Mouse (Mus musculus): ENCODE results near the gene Gm5431. TPM values are rescaled to one million over a fixed set of nuclear protein-coding genes. Genes with fewer than 3 reads are reported as not detected.

The Gm5431 gene
- polyA plus RNA-seq, 1 experiment from 2014 or later, result not detected

- no peak for DNase-seq (ENCODE audit: extremely low spot score, low spot score)
- Histone ChIP-seq H3K4me3 (no peak overlapping the region), H3K27me3 (ENCODE audit: poor library complexity, severe bottlenecking) (peaks cover 47% of the 10 kb centered on the region), H3K4me1 (no peaks in the 10 kb centered on the region), H3K36me3 (replicated peaks) (no peaks in the 10 kb centered on the region), H3K9me3 (no peaks in the 10 kb centered on the region), H3K27ac (no peak overlapping the region)
- WGBS, result 62% methylated on average over 6 of the region's 6 CpGs
Observed at GRCm38 (mm10) chr11:48844309-48844708, 57.7 kb downstream of the Gm5431 start.

- Histone ChIP-seq H3K4me1 (peaks cover 6% of the 10 kb centered on the region), H3K9me3 (no peaks in the 10 kb centered on the region), H3K27me3 (ENCODE audit: poor library complexity, severe bottlenecking) (peaks cover 47% of the 10 kb centered on the region), H3K27ac (no peak overlapping the region), H3K4me3 (no peak overlapping the region), H3K36me3 (replicated peaks) (no peaks in the 10 kb centered on the region)
- 85% methylated on average over 11 of the region's 11 CpGs for WGBS
- no peak for DNase-seq (ENCODE audit: extremely low spot score, low spot score)
Observed at GRCm38 (mm10) chr11:48843202-48843601, 58.8 kb downstream of the Gm5431 start.

- DNase-seq (ENCODE audit: extremely low spot score, low spot score), result no peak
- H3K4me3 ChIP-seq, result no peak overlapping the region
- 76% methylated on average over 4 of the region's 4 CpGs for WGBS
- peaks cover 41% of the 10 kb centered on the region for H3K27me3 ChIP-seq (ENCODE audit: poor library complexity, severe bottlenecking)
- H3K9me3 ChIP-seq, result no peaks in the 10 kb centered on the region
- H3K36me3 ChIP-seq (replicated peaks), result no peaks in the 10 kb centered on the region
- H3K27ac ChIP-seq, result no peak overlapping the region
- peaks cover 14% of the 10 kb centered on the region for H3K4me1 ChIP-seq
Observed at GRCm38 (mm10) chr11:48842378-48842792, 59.6 kb downstream of the Gm5431 start.

GRCm38 (mm10) chr11:48841213-48841612 lies 60.8 kb downstream of the Gm5431 start:
- no peaks in the 10 kb centered on the region for H3K9me3 ChIP-seq
- H3K27ac ChIP-seq, result no peak overlapping the region
- no peak overlapping the region for H3K4me3 ChIP-seq
- no peak for DNase-seq (ENCODE audit: extremely low spot score, low spot score)
- WGBS, result 91% methylated on average over 5 of the region's 5 CpGs
- H3K4me1 ChIP-seq, result peaks cover 24% of the 10 kb centered on the region
- no peaks in the 10 kb centered on the region for H3K36me3 ChIP-seq (replicated peaks)
- H3K27me3 ChIP-seq (ENCODE audit: poor library complexity, severe bottlenecking), result peaks cover 53% of the 10 kb centered on the region

GRCm38 (mm10) chr11:48840805-48841204 lies 61.2 kb downstream of the Gm5431 start:
- no peak for DNase-seq (ENCODE audit: extremely low spot score, low spot score)
- H3K27ac ChIP-seq, result no peak overlapping the region
- no peaks in the 10 kb centered on the region for H3K36me3 ChIP-seq (replicated peaks)
- H3K4me1 ChIP-seq, result peaks cover 24% of the 10 kb centered on the region
- no peak overlapping the region for H3K4me3 ChIP-seq
- H3K9me3 ChIP-seq, result no peaks in the 10 kb centered on the region
- peaks cover 57% of the 10 kb centered on the region for H3K27me3 ChIP-seq (ENCODE audit: poor library complexity, severe bottlenecking)

GRCm38 (mm10) chr11:48838879-48839680 lies 62.9 kb downstream of the Gm5431 start:
- Histone ChIP-seq H3K4me3 (peak overlapping the region; percentile 88), H3K9me3 (no peaks in the 10 kb centered on the region), H3K4me1 (peaks cover 32% of the 10 kb centered on the region), H3K36me3 (replicated peaks) (no peaks in the 10 kb centered on the region), H3K27me3 (ENCODE audit: poor library complexity, severe bottlenecking) (peaks cover 57% of the 10 kb centered on the region), H3K27ac (no peak overlapping the region)
- no peak for DNase-seq (ENCODE audit: extremely low spot score, low spot score)
- 68% methylated on average over 10 of the region's 10 CpGs for WGBS

- Histone ChIP-seq H3K36me3 (replicated peaks) (no peaks in the 10 kb centered on the region), H3K27me3 (ENCODE audit: poor library complexity, severe bottlenecking) (peaks cover 57% of the 10 kb centered on the region), H3K27ac (0 out of 2 replicates have a peak overlapping the region, but pooled peaks have one; percentile 77), H3K4me3 (peak overlapping the region; percentile 88), H3K4me1 (peaks cover 32% of the 10 kb centered on the region), H3K9me3 (no peaks in the 10 kb centered on the region)
- 5% methylated on average over 16 of the region's 16 CpGs for WGBS
- no peak for DNase-seq (ENCODE audit: extremely low spot score, low spot score)
Observed at GRCm38 (mm10) chr11:48838181-48838797, 63.7 kb downstream of the Gm5431 start.

Other genes starting within 250 kb of the Gm5431 start
- gene Rack1, start 101.9 kb downstream of the Gm5431 start, polyA plus RNA-seq (2016; fragmentation: Nextera tagmentation; extraction: Ambion mirVana), result 850 and 861 TPM in 2 replicates
- 4.0 and 4.6 TPM in 2 replicates for gene Trim41, start 84.9 kb downstream of the Gm5431 start, polyA plus RNA-seq (2016; fragmentation: Nextera tagmentation; extraction: Ambion mirVana)
- 0.07 and 0.31 TPM in 2 replicates for gene Trim7, start 76.1 kb downstream of the Gm5431 start, polyA plus RNA-seq (2016; fragmentation: Nextera tagmentation; extraction: Ambion mirVana)
- gene Gm12184, start 75.6 kb downstream of the Gm5431 start, polyA plus RNA-seq (2016; fragmentation: Nextera tagmentation; extraction: Ambion mirVana), result 2.3 and 4.3 TPM in 2 replicates
- 1.2 and 1.6 TPM in 2 replicates for gene Irgm1, start 30.5 kb downstream of the Gm5431 start, polyA plus RNA-seq (2016; fragmentation: Nextera tagmentation; extraction: Ambion mirVana)
- 1.4 and 1.5 TPM in 2 replicates for gene Psme2b, start 44.0 kb upstream of the Gm5431 start, polyA plus RNA-seq (2016; fragmentation: Nextera tagmentation; extraction: Ambion mirVana)
- not detected in 2 replicates for gene Olfr56, start 76.7 kb upstream of the Gm5431 start, polyA plus RNA-seq (2016; fragmentation: Nextera tagmentation; extraction: Ambion mirVana)
- gene 9930111J21Rik1, start 77.2 kb upstream of the Gm5431 start, polyA plus RNA-seq (2016; fragmentation: Nextera tagmentation; extraction: Ambion mirVana), result 0.22 and 0.45 TPM in 2 replicates
- not detected in 2 replicates for gene Gm12185, start 90.0 kb upstream of the Gm5431 start, polyA plus RNA-seq (2016; fragmentation: Nextera tagmentation; extraction: Ambion mirVana)
- gene Tgtp1, start 92.0 kb upstream of the Gm5431 start, polyA plus RNA-seq (2016; fragmentation: Nextera tagmentation; extraction: Ambion mirVana), result not detected in 2 replicates
- 0.12 and 0.32 TPM in 2 replicates for gene 9930111J21Rik2, start 149.0 kb upstream of the Gm5431 start, polyA plus RNA-seq (2016; fragmentation: Nextera tagmentation; extraction: Ambion mirVana)
- not detected in 2 replicates for gene Tgtp2, start 162.0 kb upstream of the Gm5431 start, polyA plus RNA-seq (2016; fragmentation: Nextera tagmentation; extraction: Ambion mirVana)
- 0.12 and 0.62 TPM in 2 replicates for gene Ifi47, start 174.4 kb upstream of the Gm5431 start, polyA plus RNA-seq (2016; fragmentation: Nextera tagmentation; extraction: Ambion mirVana)
- not detected in 2 replicates for gene Olfr1396, start 212.7 kb upstream of the Gm5431 start, polyA plus RNA-seq (2016; fragmentation: Nextera tagmentation; extraction: Ambion mirVana)
- not detected in 2 replicates for gene Olfr1395, start 240.1 kb upstream of the Gm5431 start, polyA plus RNA-seq (2016; fragmentation: Nextera tagmentation; extraction: Ambion mirVana)

Data from forebrain, embryonic 10.5 days (tissue).